Mouse (Mus musculus) natural killer cell, adult 2 months (primary cell): ENCODE data around the gene Ica1.

ENCODE experiments used
- DNase-seq, 2 experiments: peaks; one replicate each; pipeline ENCODE4 v3.0.0; 2022; ENCODE audit warnings: low spot score in 2 of 2

Gene Ica1

GRCm38 (mm10) chr6:8778296-8778649 lies at the start of gene Ica1:
TSS of gene Ica1 (minus strand) at chr6:8778488.
- DNase-seq, result no peak

GRCm38 (mm10) chr6:8819866-8820265 lies 41.6 kb upstream of the Ica1 start:
- DNase-seq, result no peak

- DNase-seq, result no peak
These were observed 36.2 kb upstream of the Ica1 start for GRCm38 (mm10) chr6:8814332-8815002.

GRCm38 (mm10) chr6:8802561-8803150 lies 24.4 kb upstream of the Ica1 start:
- DNase-seq, result no peak

- no peak for DNase-seq
These were observed 14.1 kb upstream of the Ica1 start for GRCm38 (mm10) chr6:8792385-8792784.

- no peak for DNase-seq
These were observed 13.5 kb upstream of the Ica1 start for GRCm38 (mm10) chr6:8791781-8792180.

GRCm38 (mm10) chr6:8780618-8781017 lies 2.3 kb upstream of the Ica1 start:
- no peak for DNase-seq

- no peak for DNase-seq
These were observed 635 bp downstream of the Ica1 start for GRCm38 (mm10) chr6:8777411-8778295.

- DNase-seq, result no peak
These were observed 6.7 kb downstream of the Ica1 start for GRCm38 (mm10) chr6:8771539-8771938.

- DNase-seq, result no peak
These were observed 7.9 kb downstream of the Ica1 start for GRCm38 (mm10) chr6:8770341-8770740.

GRCm38 (mm10) chr6:8769803-8770202 lies 8.5 kb downstream of the Ica1 start:
- DNase-seq, result no peak

GRCm38 (mm10) chr6:8766652-8767051 lies 11.6 kb downstream of the Ica1 start:
- DNase-seq, result no peak

- DNase-seq, result no peak
These were observed 12.5 kb downstream of the Ica1 start for GRCm38 (mm10) chr6:8765801-8766200.

GRCm38 (mm10) chr6:8765064-8765463 lies 13.2 kb downstream of the Ica1 start:
- DNase-seq, result no peak

- DNase-seq, result no peak
These were observed 17.5 kb downstream of the Ica1 start for GRCm38 (mm10) chr6:8760708-8761294.

- DNase-seq, result no peak
These were observed 18.4 kb downstream of the Ica1 start for GRCm38 (mm10) chr6:8759901-8760300.

GRCm38 (mm10) chr6:8755760-8756276 lies 22.5 kb downstream of the Ica1 start:
- no peak for DNase-seq

GRCm38 (mm10) chr6:8754486-8754885 lies 23.8 kb downstream of the Ica1 start:
- no peak for DNase-seq

GRCm38 (mm10) chr6:8753723-8754036 lies 24.6 kb downstream of the Ica1 start:
- DNase-seq, result no peak

- DNase-seq, result no peak
These were observed 25.1 kb downstream of the Ica1 start for GRCm38 (mm10) chr6:8752984-8753722.

- no peak for DNase-seq
These were observed 33.4 kb downstream of the Ica1 start for GRCm38 (mm10) chr6:8744886-8745285.
